Mouse (Mus musculus) kidney, embryonic 14.5 days (tissue): ENCODE results near the gene Arsb. TPM values are rescaled to one million over a fixed set of nuclear protein-coding genes. Genes with fewer than 3 reads are reported as not detected.
A peak's percentile ranks its signal among the peaks of the same experiment; 100 is the strongest.

Experiments
- ATAC-seq: fragments of 200-750 bp; cut with Nextera tagmentation; 2 replicates; pipeline ENCODE4 v1.8.0; 2017; ENCODE audit warnings: moderate number of reproducible peaks, mild to moderate bottlenecking, moderate TSS enrichment, moderate library complexity; ENCODE audit not compliant: low FRiP score, low TSS enrichment
- H3K27ac ChIP-seq: fragments of 300-500 bp; sonication (generic); 2 replicates; pipeline ENCODE4 v1.5.1; 2014; ENCODE audit warnings: low read depth, mild to moderate bottlenecking, low read length, moderate library complexity, mixed read lengths
- H3K27me3 ChIP-seq: fragments of 300-500 bp; sonication (generic); 2 replicates; pipeline ENCODE4 v1.6.1; 2014; ENCODE audit warnings: mild to moderate bottlenecking, low read length; ENCODE audit not compliant: control insufficient read depth, insufficient read depth
- H3K36me3 ChIP-seq: fragments of 300-500 bp; sonication (generic); 2 replicates; pipeline ENCODE4 v1.6.1; 2014; ENCODE audit warnings: low read length, mixed read lengths; ENCODE audit not compliant: control insufficient read depth, insufficient read depth
- H3K4me1 ChIP-seq: fragments of 300-500 bp; sonication (generic); 2 replicates; pipeline ENCODE4 v1.6.1; 2014; ENCODE audit warnings: low read length, mixed read lengths; ENCODE audit not compliant: control insufficient read depth, insufficient read depth
- H3K4me2 ChIP-seq: fragments of 300-500 bp; sonication (generic); replicated peaks from 2 replicates; pipeline ENCODE4 v1.6.1; 2014; ENCODE audit warnings: low read depth, mild to moderate bottlenecking, low read length
- H3K4me3 ChIP-seq: fragments of 300-500 bp; sonication (generic); 2 replicates; pipeline ENCODE4 v1.5.1; 2014; ENCODE audit warnings: mild to moderate bottlenecking, low read length
- H3K9ac ChIP-seq: fragments of 300-500 bp; sonication (generic); 2 replicates; pipeline ENCODE4 v1.6.1; 2014; ENCODE audit warnings: low read depth, mild to moderate bottlenecking, low read length, moderate library complexity
- H3K9me3 ChIP-seq: fragments of 300-500 bp; sonication (generic); 2 replicates; pipeline ENCODE4 v1.6.1; 2016; ENCODE audit warnings: low read length; ENCODE audit not compliant: control insufficient read depth
- WGBS: fragments of 180-500 bp; shearing (Covaris S2); extraction: QIAGEN DNeasy Blood & Tissue Kit; methylation state at CpG from one replicate; pipeline ENCODE4 v1.1.7; 2014; 5-methylcytosine and 5-hydroxymethylcytosine counted together
- polyA plus RNA-seq: library from polyadenylated mRNA; unstranded; fragments of >200 nt; fragmentation: Nextera tagmentation; extraction: Ambion mirVana; gene quantifications from 2 replicates; pipeline ENCODE4 v1.2.1, GENCODE M21; 2014

Arsb gene
- polyA plus RNA-seq, 1 experiment from 2014 or later = 17.7 TPM

- Histone ChIP-seq H3K9ac (no peak overlapping the region), H3K9me3 (no peaks in the 10 kb centered on the region), H3K4me3 (no peak overlapping the region), H3K27ac (no peak overlapping the region), H3K27me3 (no peaks in the 10 kb centered on the region), H3K4me2 (no peak overlapping the region), H3K36me3 (no peaks in the 10 kb centered on the region), H3K4me1 (peaks cover 6% of the 10 kb centered on the region; the same call in 1 of the 2 replicates)
- no peak for ATAC-seq
- WGBS = 71% methylated on average over 3 of the region's 3 CpGs
Observed at GRCm38 (mm10) chr13:93899378-93900256, 128.2 kb downstream of the Arsb start.

GRCm38 (mm10) chr13:93900934-93901626 is 129.7 kb downstream of the Arsb start:
- Histone ChIP-seq H3K9me3 (no peaks in the 10 kb centered on the region), H3K27me3 (no peaks in the 10 kb centered on the region), H3K36me3 (no peaks in the 10 kb centered on the region), H3K4me2 (no peak overlapping the region), H3K27ac (no peak overlapping the region), H3K4me3 (no peak overlapping the region), H3K4me1 (peaks cover 6% of the 10 kb centered on the region; the same call in 1 of the 2 replicates), H3K9ac (no peak overlapping the region)
- 75% methylated on average over 13 of the region's 13 CpGs for WGBS
- ATAC-seq = no peak

- WGBS = 90% methylated on average over 2 of the region's 2 CpGs
- no peak overlapping the region for H3K4me3 ChIP-seq
- H3K27ac ChIP-seq = no peak overlapping the region
- H3K9ac ChIP-seq = no peak overlapping the region
- no peak for ATAC-seq
- H3K36me3 ChIP-seq = no peaks in the 10 kb centered on the region
- H3K4me2 ChIP-seq = no peak overlapping the region
- peaks cover 6% of the 10 kb centered on the region; the same call in 1 of the 2 replicates for H3K4me1 ChIP-seq
- H3K9me3 ChIP-seq = no peaks in the 10 kb centered on the region
- no peaks in the 10 kb centered on the region for H3K27me3 ChIP-seq
Observed at GRCm38 (mm10) chr13:93902126-93902525, 130.7 kb downstream of the Arsb start.

GRCm38 (mm10) chr13:93906552-93907245 is 135.3 kb downstream of the Arsb start:
- no peak overlapping the region for H3K4me2 ChIP-seq
- ATAC-seq = no peak
- H3K27ac ChIP-seq = no peak overlapping the region
- H3K27me3 ChIP-seq = no peaks in the 10 kb centered on the region
- no peak overlapping the region for H3K9ac ChIP-seq
- no peaks in the 10 kb centered on the region for H3K36me3 ChIP-seq
- no peaks in the 10 kb centered on the region for H3K9me3 ChIP-seq
- H3K4me1 ChIP-seq = no peaks in the 10 kb centered on the region
- 85% methylated on average over 10 of the region's 10 CpGs for WGBS
- no peak overlapping the region for H3K4me3 ChIP-seq

- Histone ChIP-seq H3K36me3 (no peaks in the 10 kb centered on the region), H3K4me3 (no peak overlapping the region), H3K9me3 (no peaks in the 10 kb centered on the region), H3K4me1 (no peaks in the 10 kb centered on the region), H3K4me2 (no peak overlapping the region), H3K9ac (no peak overlapping the region), H3K27me3 (no peaks in the 10 kb centered on the region), H3K27ac (no peak overlapping the region)
- WGBS = 96% methylated on average over 3 of the region's 3 CpGs
- no peak for ATAC-seq
Observed at GRCm38 (mm10) chr13:93907971-93908370, 136.5 kb downstream of the Arsb start.

GRCm38 (mm10) chr13:93909847-93910246 is 138.4 kb downstream of the Arsb start:
- no peak overlapping the region for H3K4me2 ChIP-seq
- ATAC-seq = no peak
- no peaks in the 10 kb centered on the region for H3K27me3 ChIP-seq
- no peaks in the 10 kb centered on the region for H3K4me1 ChIP-seq
- no peak overlapping the region for H3K9ac ChIP-seq
- WGBS = 85% methylated on average over 5 of the region's 5 CpGs
- no peak overlapping the region for H3K27ac ChIP-seq
- no peaks in the 10 kb centered on the region for H3K36me3 ChIP-seq
- no peaks in the 10 kb centered on the region for H3K9me3 ChIP-seq
- no peak overlapping the region for H3K4me3 ChIP-seq

- H3K27me3 ChIP-seq = no peaks in the 10 kb centered on the region
- no peaks in the 10 kb centered on the region for H3K4me1 ChIP-seq
- H3K36me3 ChIP-seq = no peaks in the 10 kb centered on the region
- no peak for ATAC-seq
- H3K4me2 ChIP-seq = no peak overlapping the region
- H3K4me3 ChIP-seq = no peak overlapping the region
- no peak overlapping the region for H3K9ac ChIP-seq
- WGBS = 51% methylated on average over 7 of the region's 7 CpGs
- H3K27ac ChIP-seq = 0 out of 2 replicates have a peak overlapping the region, but pooled peaks have one; percentile 14
- no peaks in the 10 kb centered on the region for H3K9me3 ChIP-seq
Observed at GRCm38 (mm10) chr13:93911037-93911436, 139.6 kb downstream of the Arsb start.

- WGBS = 69% methylated on average over 5 of the region's 5 CpGs
- Histone ChIP-seq H3K27ac (no peak overlapping the region), H3K4me2 (no peak overlapping the region), H3K9me3 (no peaks in the 10 kb centered on the region), H3K27me3 (no peaks in the 10 kb centered on the region), H3K36me3 (no peaks in the 10 kb centered on the region), H3K9ac (no peak overlapping the region), H3K4me3 (no peak overlapping the region), H3K4me1 (no peaks in the 10 kb centered on the region)
- ATAC-seq = 0 out of 2 replicates have a peak, but pooled peaks have one; percentile 48
Observed at GRCm38 (mm10) chr13:93912326-93912915, 141.0 kb downstream of the Arsb start.
